Mouse (Mus musculus): ENCODE measurements around the gene Frem1. TPM values are rescaled to one million over a fixed set of nuclear protein-coding genes. Genes with fewer than 3 reads are reported as not detected.

Frem1 gene
- polyA plus RNA-seq, 1 experiment from 2014 or later: 4.8 TPM

DNA sequence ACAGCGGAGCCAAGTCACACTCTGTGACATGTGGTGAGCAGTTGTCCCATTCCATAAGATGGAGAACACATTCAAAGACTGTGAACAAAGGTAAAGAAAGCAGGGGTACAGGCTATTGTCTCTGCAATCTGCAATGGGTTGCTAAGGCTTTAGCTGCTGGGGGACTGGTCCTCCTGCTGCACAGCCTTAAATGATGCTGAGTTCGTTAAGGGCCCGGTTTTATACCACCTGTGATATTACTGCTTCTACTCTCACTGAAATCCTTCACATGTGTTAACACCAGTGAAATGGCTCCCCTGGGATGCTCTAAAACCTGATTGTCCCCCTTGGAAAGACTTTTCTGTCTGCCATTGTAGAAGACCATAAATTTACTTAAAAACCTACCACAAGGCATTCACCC, 6.1 kb downstream of the Frem1 start:
- Histone ChIP-seq H3K9me3 (ENCODE audit: control insufficient read depth, low read length) (no peaks in the 10 kb centered on the region), H3K4me1 (replicated peaks; ENCODE audit: control insufficient read depth, insufficient read depth, low read length) (no peaks in the 10 kb centered on the region)

DNA sequence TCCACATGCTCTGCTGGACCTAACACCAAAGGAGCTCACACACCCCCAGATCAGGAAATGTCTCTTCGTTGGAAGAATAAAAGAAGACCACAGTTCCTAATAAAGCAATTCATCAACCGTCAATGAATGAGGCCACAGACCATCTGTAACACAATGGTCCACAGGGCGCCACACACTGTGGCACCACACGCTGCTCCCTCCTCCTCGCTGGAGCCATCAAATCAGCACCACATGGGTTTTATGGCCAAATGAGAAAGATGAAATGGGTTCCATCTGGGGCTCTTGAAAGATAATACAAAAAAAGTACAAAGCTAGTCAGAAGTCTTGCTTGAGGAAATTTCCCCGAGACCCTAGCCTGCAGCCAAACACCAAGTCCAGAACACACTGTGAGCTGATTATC, 6.9 kb downstream of the Frem1 start:
- Histone ChIP-seq H3K4me1 (replicated peaks; ENCODE audit: control insufficient read depth, insufficient read depth, low read length) (no peaks in the 10 kb centered on the region), H3K9me3 (ENCODE audit: control insufficient read depth, low read length) (no peaks in the 10 kb centered on the region), H3K36me3 (ENCODE audit: control insufficient read depth, insufficient read depth, low read length) (no peaks in the 10 kb centered on the region), H3K9ac (ENCODE audit: low read depth, low read length) (no peak overlapping the region), H3K27me3 (replicated peaks; ENCODE audit: control insufficient read depth, insufficient read depth, low read length) (no peaks in the 10 kb centered on the region), H3K27ac (ENCODE audit: low read depth, low read length) (no peak overlapping the region), H3K4me3 (ENCODE audit: low read depth, low read length) (no peak overlapping the region), H3K4me2 (no peak overlapping the region)
- 75% methylated on average over 6 of the region's 6 CpGs for WGBS
- DNase-seq (ENCODE audit: low spot score) (no peak), ATAC-seq (replicated peaks; ENCODE audit: low FRiP score) (no peak)

More for the DNA sequence above, 6.1 kb downstream of the Frem1 start:
- no peak for DNase-seq (ENCODE audit: low spot score)
- Histone ChIP-seq H3K9ac (ENCODE audit: low read depth, low read length) (no peak overlapping the region), H3K4me3 (ENCODE audit: low read depth, low read length) (no peak overlapping the region), H3K36me3 (ENCODE audit: control insufficient read depth, insufficient read depth, low read length) (no peaks in the 10 kb centered on the region), H3K27me3 (replicated peaks; ENCODE audit: control insufficient read depth, insufficient read depth, low read length) (no peaks in the 10 kb centered on the region), H3K27ac (ENCODE audit: low read depth, low read length) (no peak overlapping the region), H3K4me2 (no peak overlapping the region)
- WGBS: 79% methylated on average over 3 of the region's 3 CpGs
- ATAC-seq (replicated peaks; ENCODE audit: low FRiP score): no peak

DNA sequence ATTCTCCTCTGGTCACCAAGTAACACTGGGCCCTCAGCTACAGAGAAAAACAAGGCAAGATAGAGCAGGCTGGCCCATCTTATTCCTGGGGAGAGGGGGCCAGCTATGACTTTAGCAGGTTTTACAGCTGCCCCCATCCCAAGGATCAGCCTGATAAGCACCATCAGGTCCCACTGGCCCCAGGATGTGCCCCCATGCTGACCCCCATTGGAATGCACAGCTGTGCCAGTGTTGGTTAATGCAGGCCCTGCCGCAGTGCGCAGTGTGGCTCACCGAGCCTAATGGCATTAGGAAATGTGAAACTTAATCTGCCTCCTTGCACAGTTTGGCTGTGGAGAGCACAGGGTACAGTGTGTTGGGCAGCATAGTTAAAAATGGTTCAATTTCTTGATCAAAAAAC, 11.4 kb downstream of the Frem1 start:
- H3K27ac ChIP-seq (ENCODE audit: low read depth, low read length): no peak overlapping the region
- H3K4me3 ChIP-seq (ENCODE audit: low read depth, low read length): no peak overlapping the region
- H3K9ac ChIP-seq (ENCODE audit: low read depth, low read length): no peak overlapping the region
- WGBS: 71% methylated on average over 3 of the region's 3 CpGs
- no peaks in the 10 kb centered on the region for H3K9me3 ChIP-seq (ENCODE audit: control insufficient read depth, low read length)
- ATAC-seq (replicated peaks; ENCODE audit: low FRiP score) (no peak), DNase-seq (ENCODE audit: low spot score) (no peak)
- no peaks in the 10 kb centered on the region for H3K4me1 ChIP-seq (replicated peaks; ENCODE audit: control insufficient read depth, insufficient read depth, low read length)
- H3K36me3 ChIP-seq (ENCODE audit: control insufficient read depth, insufficient read depth, low read length): no peaks in the 10 kb centered on the region
- no peaks in the 10 kb centered on the region for H3K27me3 ChIP-seq (replicated peaks; ENCODE audit: control insufficient read depth, insufficient read depth, low read length)
- no peak overlapping the region for H3K4me2 ChIP-seq

- Histone ChIP-seq H3K4me2 (no peak overlapping the region), H3K9ac (ENCODE audit: low read depth, low read length) (no peak overlapping the region), H3K27ac (ENCODE audit: low read depth, low read length) (no peak overlapping the region), H3K4me1 (replicated peaks; ENCODE audit: control insufficient read depth, insufficient read depth, low read length) (no peaks in the 10 kb centered on the region), H3K27me3 (replicated peaks; ENCODE audit: control insufficient read depth, insufficient read depth, low read length) (no peaks in the 10 kb centered on the region), H3K36me3 (ENCODE audit: control insufficient read depth, insufficient read depth, low read length) (no peaks in the 10 kb centered on the region), H3K9me3 (ENCODE audit: control insufficient read depth, low read length) (no peaks in the 10 kb centered on the region), H3K4me3 (ENCODE audit: low read depth, low read length) (no peak overlapping the region)
- DNase-seq (ENCODE audit: low spot score) (no peak), ATAC-seq (replicated peaks; ENCODE audit: low FRiP score) (no peak)
- WGBS: 53% methylated on average over 1 of the region's 1 CpGs
Measured at GRCm38 (mm10) chr4:83032780-83033179, 19.4 kb downstream of the Frem1 start.

DNA sequence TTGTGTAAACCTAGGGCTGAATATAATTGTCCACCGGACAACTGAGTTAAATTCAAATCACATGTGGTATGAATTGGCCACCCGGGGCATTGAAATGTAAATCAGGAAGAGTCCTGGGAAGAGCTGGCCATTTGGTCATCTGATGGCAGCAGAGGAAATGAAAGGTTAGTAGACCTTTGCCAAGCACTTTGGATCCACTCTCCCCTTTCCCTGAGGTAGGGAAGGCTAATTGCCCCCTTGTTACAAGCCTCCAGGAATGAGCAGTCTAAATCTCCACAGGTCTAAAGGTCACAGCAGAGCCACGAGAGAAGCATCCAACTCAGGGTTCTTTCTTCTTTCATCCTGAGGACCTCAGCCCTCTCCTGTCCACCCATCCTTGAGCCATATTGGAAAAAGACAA, 20.5 kb downstream of the Frem1 start:
- Histone ChIP-seq H3K27me3 (replicated peaks; ENCODE audit: control insufficient read depth, insufficient read depth, low read length) (no peaks in the 10 kb centered on the region), H3K4me2 (no peak overlapping the region), H3K27ac (ENCODE audit: low read depth, low read length) (no peak overlapping the region), H3K4me3 (ENCODE audit: low read depth, low read length) (no peak overlapping the region), H3K36me3 (ENCODE audit: control insufficient read depth, insufficient read depth, low read length) (no peaks in the 10 kb centered on the region), H3K9ac (ENCODE audit: low read depth, low read length) (no peak overlapping the region), H3K4me1 (replicated peaks; ENCODE audit: control insufficient read depth, insufficient read depth, low read length) (no peaks in the 10 kb centered on the region), H3K9me3 (ENCODE audit: control insufficient read depth, low read length) (no peaks in the 10 kb centered on the region)
- ATAC-seq (replicated peaks; ENCODE audit: low FRiP score) (no peak), DNase-seq (ENCODE audit: low spot score) (no peak)
- 58% methylated on average over 3 of the region's 3 CpGs for WGBS

DNA sequence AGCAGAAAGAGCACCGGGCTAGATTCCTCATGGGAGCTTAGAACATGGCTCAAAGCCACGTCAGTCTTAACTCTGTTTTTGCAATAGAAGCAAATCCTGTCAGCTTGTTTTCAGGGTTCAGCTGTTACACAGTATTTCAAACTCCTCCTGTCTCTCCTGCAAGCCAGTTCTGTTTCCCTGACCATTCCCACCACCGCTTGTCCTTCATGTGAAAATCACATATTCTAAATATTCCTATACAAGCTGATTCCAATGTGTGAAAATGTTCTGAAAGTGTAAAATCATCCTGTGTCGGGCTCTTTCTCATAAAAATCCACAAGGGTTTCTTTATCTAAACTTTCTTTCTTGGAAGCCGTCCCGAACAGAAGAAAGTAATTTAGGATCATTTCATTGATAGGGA, 22.0 kb downstream of the Frem1 start:
- ATAC-seq (replicated peaks; ENCODE audit: low FRiP score) (no peak), DNase-seq (ENCODE audit: low spot score) (no peak)
- 83% methylated on average over 6 of the region's 6 CpGs for WGBS
- H3K9me3 ChIP-seq (ENCODE audit: control insufficient read depth, low read length): no peaks in the 10 kb centered on the region
- no peak overlapping the region for H3K27ac ChIP-seq (ENCODE audit: low read depth, low read length)
- no peaks in the 10 kb centered on the region for H3K4me1 ChIP-seq (replicated peaks; ENCODE audit: control insufficient read depth, insufficient read depth, low read length)
- no peak overlapping the region for H3K4me3 ChIP-seq (ENCODE audit: low read depth, low read length)
- no peaks in the 10 kb centered on the region for H3K36me3 ChIP-seq (ENCODE audit: control insufficient read depth, insufficient read depth, low read length)
- H3K4me2 ChIP-seq: no peak overlapping the region
- no peak overlapping the region for H3K9ac ChIP-seq (ENCODE audit: low read depth, low read length)
- H3K27me3 ChIP-seq (replicated peaks; ENCODE audit: control insufficient read depth, insufficient read depth, low read length): no peaks in the 10 kb centered on the region

DNA sequence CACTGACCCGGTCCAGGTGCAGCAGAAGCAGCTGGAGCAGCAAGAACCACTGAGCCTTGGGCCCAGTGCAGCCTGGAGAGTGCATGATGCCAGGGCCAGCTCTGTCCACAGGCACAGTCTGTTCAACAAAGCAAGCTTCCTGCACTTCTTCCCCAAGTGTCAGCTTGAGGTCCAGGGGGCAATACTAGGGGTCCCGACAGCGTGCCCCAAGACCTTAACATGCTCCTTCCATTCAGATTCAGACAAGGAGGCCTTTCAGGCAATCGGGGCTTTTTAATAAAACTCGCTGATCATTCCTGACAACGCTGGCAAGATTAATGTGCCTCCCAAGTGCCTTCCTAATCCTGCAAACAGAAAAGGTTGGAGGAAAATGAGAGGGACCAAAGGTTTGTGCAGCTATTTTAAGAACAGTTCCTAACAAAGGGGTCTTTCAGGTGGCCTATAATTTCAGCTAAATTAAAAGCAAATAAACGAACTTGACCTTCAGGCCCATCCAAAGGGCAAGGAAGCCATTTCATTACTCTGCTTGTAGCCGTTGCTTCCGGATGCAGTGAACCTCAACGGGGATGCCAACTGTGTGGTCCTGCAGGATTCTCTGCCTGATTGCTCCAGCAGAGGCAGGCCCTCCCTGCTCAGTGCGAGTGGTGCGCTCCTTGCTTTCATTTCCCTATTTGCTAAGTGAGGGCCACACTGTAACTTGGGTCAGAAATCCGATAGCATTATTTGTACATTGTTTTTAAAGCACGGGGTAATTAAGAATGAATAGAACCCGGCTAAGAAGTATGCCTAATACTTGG, 31.2 kb downstream of the Frem1 start:
- no peak overlapping the region for H3K4me2 ChIP-seq

DNA sequence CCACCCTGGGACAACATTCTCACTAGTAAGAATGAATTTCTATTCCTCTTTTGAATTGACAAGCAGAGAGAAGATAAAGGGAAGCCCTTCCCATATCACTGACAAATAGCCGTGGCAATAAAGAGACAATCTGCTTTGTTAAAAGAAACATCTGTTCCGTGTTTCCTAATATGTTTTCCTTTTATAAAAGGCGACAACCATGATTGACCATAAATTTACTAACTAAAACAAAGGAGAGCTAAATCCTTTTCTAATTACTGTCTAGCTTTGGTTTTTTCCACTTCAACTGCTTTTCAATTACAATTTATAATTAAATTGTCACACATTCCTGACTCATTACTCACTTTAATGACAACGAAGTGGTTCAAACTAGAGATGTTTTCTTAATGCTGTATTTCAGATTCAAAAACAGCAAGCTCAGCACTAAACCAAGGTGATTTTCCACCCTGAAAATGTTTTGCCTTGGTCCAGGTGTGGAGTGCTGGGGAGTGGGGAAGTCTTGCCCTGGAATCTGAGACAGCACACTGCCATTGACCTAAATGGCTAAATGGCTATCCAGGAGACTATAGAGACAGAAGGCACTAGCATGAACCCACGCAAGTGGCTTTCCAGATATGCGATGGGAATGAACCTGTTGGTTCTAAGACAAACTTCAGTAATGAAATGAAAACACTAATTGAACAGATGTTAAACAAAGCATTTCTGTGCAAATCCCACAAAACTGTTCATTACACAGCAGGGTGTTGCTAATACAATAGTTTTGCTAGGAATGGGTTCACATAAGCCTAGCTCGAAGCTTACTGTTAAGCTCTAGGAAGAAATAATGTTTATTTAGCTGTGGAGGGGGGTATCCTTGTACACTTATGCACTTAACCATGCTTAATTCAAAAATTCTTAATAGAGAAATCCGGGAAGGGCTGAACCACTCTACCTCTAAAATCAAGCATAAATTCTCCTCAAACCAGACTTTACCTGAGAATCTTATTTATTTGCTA, 33.7 kb downstream of the Frem1 start:
- 73% methylated on average over 8 of the region's 8 CpGs for WGBS
- ATAC-seq (replicated peaks; ENCODE audit: low FRiP score): no peak
- no peaks in the 10 kb centered on the region for H3K4me1 ChIP-seq (replicated peaks; ENCODE audit: control insufficient read depth, insufficient read depth, low read length)
- H3K4me3 ChIP-seq (ENCODE audit: low read depth, low read length): no peak overlapping the region
- no peaks in the 10 kb centered on the region for H3K27me3 ChIP-seq (replicated peaks; ENCODE audit: control insufficient read depth, insufficient read depth, low read length)
- no peak for DNase-seq (ENCODE audit: low spot score)
- H3K9me3 ChIP-seq (ENCODE audit: control insufficient read depth, low read length): no peaks in the 10 kb centered on the region
- H3K4me2 ChIP-seq: no peak overlapping the region
- H3K27ac ChIP-seq (ENCODE audit: low read depth, low read length): no peak overlapping the region
- no peaks in the 10 kb centered on the region for H3K36me3 ChIP-seq (ENCODE audit: control insufficient read depth, insufficient read depth, low read length)
- no peak overlapping the region for H3K9ac ChIP-seq (ENCODE audit: low read depth, low read length)

More for the DNA sequence above, 31.2 kb downstream of the Frem1 start:
- no peak overlapping the region for H3K4me3 ChIP-seq (ENCODE audit: low read depth, low read length)
- no peaks in the 10 kb centered on the region for H3K27me3 ChIP-seq (replicated peaks; ENCODE audit: control insufficient read depth, insufficient read depth, low read length)
- no peaks in the 10 kb centered on the region for H3K4me1 ChIP-seq (replicated peaks; ENCODE audit: control insufficient read depth, insufficient read depth, low read length)
- no peak for ATAC-seq (replicated peaks; ENCODE audit: low FRiP score)
- H3K9me3 ChIP-seq (ENCODE audit: control insufficient read depth, low read length): no peaks in the 10 kb centered on the region
- H3K27ac ChIP-seq (ENCODE audit: low read depth, low read length): no peak overlapping the region
- H3K9ac ChIP-seq (ENCODE audit: low read depth, low read length): no peak overlapping the region
- DNase-seq (ENCODE audit: low spot score): no peak
- no peaks in the 10 kb centered on the region for H3K36me3 ChIP-seq (ENCODE audit: control insufficient read depth, insufficient read depth, low read length)
- WGBS: 72% methylated on average over 15 of the region's 15 CpGs

All from liver, embryonic 11.5 days (tissue).